Mouse (Mus musculus) CD4-positive helper T cell, adult 2 months (primary cell): ENCODE data around the gene Trim33.

Experiments used
- DNase-seq: peaks from one replicate; pipeline ENCODE4 v3.0.0-alpha.2; 2012; ENCODE audit warnings: low read depth, missing footprints, low spot score

Gene Trim33

DNA sequence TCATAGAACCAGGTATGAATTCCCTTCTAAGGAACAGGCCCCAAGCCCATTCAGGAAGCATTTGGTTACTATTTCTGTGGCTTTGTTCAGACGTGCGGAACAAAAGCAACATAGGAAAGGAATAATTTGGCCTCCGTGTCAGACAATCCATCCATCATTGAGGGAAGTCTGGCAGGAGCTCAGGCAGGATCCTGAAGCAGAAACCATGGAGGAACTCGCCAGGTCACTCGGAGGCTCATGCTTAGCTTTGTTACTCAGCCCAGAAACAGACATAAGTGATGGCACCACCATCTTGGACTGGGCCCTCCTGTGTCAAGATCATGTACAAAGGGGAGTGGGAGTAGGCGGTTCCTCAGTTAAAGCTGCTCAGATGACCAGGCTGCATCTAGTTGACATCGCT, 82.1 kb downstream of the Trim33 start:
- DNase-seq = no peak

DNA sequence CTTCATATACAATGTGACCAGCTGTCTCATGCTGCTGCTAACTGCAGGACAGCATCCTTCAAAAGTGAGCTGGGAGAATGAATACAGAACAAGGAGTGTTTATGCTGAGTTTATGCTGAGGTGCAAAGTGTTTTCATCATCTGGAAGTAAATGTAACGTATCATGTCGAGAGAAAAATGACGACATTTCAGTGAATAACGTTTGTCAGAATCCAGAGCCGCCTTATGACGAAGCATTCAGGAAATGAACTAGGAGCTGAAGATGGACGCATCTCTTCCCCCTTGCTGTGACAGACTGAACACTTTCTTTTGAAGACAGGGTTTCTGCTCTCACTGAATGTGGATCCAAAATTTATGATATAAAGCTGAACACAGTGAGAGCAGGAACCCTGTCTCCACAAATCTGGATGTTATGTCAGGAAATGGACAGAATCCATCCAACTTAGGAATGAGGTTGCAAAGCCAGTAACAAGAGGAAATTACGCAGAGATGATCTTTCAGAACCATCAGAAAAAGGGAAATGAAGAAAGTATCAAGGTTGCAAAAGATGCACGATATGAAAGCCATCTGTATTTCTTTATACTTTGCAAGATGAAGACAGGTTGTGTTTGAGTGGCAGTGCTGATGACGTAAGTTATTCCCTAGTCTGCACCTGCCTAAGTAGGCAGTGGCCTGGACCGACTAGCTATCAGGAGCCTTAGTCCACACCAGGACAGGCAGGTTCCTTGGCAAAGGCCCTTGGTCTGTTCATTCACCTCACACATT, 85.3 kb downstream of the Trim33 start:
- DNase-seq = no peak

DNA sequence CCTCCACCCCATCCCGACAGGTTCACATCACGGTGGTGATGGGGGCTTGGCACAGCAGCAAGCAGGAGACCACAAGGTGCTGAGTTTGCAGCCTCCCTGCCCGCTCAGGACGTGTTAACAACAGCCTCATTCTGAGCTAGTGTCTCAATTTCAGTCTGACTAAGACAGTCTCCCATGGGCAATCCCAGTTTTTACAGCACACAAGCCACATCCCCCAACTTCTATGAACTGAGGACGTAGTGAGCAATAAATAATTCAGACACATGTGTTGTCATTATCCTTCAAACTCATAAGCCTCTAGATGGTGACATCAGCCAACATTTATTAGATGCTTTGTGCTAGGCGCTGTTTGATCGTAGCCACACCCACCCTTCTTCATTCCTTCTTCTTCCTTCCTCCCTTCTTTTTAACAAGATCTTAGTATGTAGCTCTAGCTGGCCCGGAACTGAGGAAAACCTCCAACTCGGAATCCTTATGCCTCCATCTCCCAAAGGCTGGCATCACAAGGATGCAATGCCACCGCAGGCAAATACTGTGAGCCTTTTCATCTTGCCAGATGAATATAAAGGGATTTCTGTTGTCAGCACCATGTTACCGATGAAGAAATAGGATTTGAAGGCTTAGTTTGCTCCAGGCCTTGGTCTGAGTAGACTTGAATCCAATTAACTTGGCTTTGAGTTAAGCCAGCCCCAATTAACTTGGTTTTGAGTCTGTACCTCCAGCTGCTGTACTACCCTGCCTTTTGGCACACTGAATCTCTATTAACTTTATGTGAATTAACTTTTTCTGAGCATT, 88.3 kb downstream of the Trim33 start:
- DNase-seq = no peak

DNA sequence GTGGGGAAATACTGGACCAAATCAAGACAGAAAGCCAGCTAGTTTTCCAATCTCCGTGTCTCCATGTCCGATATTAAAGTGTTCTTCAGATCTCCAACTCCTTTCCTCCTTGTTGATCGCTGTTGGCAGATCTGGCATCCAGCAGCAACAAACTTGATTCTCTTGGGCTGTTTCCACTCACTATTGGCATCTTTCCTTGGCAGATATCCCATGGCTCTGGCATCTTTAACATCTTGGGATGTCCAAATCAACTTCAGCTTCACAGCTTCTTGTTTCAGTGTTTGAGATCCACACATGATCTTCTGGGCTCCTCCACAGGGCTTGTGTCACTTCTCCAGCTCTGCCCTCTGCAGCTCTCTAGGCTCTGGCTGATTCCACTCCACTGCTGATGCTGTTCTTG, 89.6 kb downstream of the Trim33 start:
- DNase-seq = no peak

DNA sequence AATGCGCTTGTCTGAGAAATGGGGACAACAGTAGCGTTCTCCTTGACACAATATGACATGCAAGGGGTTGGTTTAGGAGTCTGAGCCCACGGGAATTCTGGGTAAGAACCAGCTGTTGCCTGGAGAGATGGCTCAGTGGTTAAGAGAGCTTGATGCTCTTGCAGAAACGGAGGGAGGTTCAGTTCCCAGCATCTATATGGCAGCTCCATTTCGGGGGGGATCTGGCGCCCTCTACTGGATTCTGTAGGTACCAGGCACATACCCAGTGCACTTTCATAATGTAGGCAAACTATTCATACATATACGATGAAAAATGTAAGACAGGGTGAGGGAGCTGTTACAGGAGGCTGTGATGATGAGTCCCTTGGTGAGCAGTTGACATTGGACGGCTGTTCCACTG, 94.9 kb downstream of the Trim33 start:
- peak; percentile 72 for DNase-seq

DNA sequence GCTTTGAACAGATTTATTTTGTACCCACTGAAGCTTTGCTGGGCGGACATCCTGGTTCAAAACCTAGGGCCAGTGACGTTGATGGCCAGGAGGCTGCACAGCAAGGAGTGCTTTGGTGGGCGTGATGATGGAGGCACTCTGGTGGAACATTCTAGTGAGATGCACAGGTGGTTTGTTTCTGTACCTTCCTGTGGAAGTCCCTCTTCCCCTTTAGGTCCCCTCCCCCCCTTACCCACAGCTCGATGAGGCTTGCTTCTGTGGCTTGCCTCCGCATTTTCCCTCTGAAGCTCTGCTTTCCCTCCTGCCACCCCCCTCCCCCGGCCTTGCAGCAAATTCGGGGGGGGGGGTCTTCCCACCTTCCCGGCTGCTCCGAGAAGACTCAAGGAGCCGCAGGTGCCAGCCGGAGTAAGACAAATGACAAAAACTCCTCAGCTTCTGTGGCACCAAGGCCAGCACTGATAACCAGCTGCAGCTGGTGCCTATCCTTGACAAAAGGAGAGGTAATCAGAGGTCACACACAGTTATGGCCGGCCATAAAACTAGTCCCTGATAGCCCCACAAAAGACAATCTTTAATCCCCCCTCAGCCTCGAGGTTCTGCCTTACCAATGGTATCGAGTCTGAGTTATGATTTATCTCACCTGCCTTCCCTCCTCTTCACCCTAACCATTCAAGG, 96.2 kb downstream of the Trim33 start:
- peak; percentile 44 for DNase-seq

DNA sequence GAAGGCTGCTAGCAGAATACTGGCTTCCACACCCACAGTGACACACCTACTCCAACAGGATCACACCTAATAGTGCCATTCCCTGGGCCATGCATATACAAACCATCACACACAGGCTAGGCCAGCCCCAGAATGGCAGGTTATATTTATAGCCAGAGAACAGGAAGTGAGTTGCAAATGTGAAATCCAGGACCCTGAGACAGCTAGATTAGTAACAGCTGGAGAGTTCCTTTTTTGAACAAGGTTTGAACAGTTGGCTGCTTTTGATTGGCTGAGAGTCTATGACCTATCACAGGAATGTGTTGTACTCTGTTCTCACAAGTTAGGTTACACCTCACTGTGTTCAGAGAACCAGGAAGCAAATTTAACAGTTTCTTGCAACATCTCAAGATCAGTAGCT, 98.9 kb downstream of the Trim33 start:
- DNase-seq = peak; percentile 67

DNA sequence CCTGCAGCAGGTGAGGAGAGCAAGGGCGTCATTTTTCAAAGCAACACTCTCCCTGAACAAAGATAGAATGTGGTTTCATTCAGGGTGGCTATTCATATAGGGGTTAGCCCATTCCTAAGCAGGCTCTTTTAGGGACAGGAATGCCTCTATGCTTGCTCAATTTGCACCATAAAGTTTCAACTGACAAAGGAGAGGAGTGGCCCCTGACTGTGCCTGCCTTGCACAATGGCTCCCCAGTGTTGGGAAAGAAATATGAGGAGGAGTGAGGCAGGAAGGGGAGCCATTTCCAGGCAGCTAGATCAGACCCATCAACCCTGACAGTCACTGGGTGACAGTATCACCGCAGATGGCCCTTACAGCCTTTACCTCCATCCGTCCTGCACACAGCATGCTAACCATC, 100.3 kb downstream of the Trim33 start:
- no peak for DNase-seq

DNA sequence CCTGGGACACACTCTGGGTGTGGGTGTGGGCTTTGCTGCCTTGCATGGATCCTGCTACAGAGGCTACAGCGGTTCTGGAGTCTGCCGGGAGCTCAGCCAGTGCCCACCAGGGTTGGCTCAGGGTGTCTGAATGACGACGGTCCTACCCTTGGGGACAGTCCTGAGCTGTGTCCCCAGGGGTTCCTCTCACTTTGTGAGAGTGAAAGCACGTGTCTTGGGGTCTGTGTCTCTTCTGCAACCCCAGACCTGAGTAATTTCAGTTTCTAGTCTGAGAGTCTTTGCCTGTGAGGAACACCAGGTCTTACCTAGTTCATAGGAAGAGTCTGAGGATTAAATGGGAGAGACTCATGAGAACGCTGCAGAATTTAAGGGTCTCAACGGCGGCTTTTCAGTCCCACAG, 101.7 kb downstream of the Trim33 start:
- DNase-seq = no peak

DNA sequence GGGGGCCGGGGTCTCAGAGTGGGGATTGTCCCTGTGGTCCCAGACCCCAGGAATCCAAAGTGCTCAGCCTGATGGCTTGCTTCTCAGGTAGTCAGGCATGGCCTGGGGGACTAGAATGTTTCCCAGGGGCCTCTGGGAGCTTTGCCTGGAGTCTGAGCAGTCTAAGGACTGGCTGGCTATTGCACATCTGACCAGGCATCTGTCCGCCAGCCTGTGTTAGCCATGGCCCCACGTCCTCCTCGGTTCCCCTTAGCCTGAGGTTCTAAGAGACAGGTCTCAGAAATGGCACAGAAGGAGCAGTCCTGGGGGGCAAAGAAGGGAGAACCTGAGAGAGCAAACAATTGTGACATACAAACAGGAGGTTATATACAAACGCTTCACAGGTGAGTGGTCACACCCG, 102.3 kb downstream of the Trim33 start:
- no peak for DNase-seq

DNA sequence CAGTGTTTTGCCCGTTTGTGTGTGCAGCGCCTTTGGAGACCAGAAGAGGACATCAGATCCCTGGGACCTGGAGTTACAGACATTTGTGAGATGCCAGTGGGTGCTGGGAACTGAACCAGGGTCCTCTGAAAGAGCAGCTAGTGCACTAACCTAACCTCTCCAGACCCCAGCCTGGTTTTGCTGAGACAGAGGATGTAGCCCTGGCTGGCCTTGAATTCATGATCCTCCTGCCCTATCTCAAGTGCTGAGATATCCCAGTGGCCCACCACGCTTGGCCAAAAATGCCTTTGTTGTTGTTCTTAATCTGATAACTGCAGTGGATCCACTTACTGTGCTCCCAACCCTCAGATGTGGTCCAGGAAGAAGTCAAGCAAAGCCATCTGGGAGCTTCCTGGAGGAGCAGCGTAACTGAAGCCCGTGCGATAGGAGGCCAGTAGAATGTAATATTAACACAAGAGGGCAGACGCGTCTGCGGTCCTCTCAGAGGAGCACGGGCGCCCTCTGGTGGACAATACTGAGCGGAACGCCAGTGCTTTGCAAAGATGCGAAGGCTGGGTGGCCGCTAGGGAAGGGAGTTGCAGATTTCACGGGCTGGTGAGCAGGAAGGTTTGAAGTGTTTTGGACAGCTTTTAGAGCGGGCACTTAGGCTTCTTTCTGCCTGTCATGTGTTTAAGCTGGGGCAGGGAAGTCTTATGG, 103.9 kb downstream of the Trim33 start:
- DNase-seq = peak; percentile 90

DNA sequence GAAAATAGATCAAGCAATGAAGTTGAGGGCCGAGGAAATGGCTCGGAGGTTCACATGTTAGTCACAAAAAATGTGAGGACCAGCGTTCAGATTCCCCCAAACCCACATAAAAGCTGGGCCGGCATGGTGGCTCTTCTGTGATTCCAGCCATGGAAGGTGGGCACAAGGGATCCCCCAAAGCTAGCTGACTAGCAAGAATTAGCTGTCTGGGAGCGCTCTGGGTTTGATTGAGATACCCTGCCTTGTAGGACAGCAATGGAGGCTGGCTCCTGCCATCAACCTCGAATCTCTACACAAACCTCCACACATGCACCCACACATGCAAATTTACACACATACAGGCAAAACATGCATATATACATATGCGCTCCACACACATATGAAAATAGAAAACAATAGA, 105.4 kb downstream of the Trim33 start:
- DNase-seq = no peak

DNA sequence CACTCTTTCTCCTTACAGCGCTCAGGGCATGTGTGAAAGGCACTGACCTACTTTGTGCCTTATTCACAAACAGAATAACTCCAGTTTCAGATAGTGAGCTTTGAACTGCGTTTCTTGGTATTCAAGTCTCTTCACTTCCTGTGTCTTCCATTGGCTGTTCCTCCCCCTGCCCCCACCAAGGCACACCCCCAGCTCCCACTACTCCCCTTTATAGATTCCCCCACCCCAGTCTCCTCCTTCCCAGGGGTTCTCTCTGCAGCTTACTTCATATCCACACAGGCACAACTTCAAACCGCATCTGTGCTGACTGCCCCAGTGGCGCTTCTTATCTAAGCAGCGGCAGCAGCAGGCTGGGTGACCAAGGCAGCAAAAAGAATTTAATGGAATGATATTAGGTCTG, 105.9 kb downstream of the Trim33 start:
- peak; percentile 78 for DNase-seq

DNA sequence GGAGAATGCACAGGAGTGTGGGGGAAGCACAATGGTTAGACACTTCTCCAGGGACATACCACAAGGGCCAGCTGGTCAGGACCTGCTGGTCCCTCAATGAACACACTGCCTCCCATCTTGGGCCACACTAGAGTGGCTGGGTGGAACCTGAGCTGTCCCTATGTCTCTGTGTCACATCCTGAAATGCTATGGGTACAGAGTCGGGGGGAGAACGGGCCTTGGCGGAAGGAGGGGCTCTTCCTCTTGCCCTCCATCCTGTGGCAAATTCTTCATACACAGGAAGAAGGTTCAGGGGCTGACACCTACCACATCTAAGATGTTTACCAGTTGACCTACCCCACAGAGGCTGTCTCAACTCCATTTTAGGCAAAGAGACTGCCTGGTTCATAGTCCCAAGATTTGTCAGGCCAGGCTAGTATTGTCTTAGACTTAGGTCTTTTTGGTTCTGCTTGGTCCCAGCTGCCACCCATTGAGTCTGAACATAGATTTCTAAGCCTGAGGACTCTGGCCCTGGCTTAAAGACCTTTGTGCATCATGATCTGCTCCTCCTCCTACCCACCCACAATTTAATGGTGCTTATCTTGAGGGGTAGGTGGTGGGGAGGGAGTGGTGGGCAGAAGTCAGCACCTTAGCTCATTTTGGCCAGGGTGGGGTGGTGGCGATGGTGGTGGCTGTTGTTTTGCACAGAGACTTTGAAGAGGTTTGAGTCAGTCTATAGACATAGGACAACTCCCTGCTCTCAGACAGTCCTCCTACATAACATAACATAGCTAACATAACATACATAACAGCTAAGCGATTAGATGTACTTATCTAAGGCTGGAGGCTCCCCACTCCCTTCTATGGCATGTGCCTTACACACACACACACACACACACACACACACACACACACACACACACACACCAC, 106.5 kb downstream of the Trim33 start:
- peak; percentile 85 for DNase-seq

DNA sequence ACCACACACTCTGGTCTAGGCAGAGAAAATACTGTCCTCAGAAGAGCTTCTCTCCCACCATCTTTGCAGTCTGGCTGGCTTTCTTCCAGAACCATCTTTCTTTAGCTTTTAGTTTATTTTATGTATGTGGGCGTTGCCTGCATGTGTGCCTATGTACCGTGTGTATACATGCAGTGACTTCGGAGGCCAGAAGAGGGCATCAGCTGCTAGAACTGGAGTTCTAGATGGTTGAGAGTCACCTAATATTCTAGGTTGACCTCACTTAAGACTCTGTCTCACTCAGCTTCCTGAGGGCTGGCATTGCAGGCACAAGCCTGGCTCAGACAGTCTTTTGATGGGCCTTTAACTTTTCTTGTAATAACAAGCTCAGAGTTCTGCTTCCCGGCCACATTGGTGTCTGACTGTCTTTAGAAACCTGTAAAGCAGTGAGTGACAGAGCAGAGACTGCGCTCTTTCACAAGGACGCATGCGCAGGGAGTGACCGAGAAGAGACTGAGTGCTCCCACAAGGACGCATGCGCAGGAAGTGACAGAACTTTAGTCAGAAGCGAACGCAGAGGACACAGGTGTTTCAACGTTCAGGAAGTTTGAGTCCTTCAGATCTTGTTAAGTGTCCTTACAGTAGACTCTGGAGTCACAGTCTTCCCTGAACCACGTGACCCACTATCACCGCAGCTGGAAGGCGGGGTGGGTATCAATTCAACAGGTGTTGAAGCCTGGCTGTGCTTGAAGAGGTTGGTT, 107.4 kb downstream of the Trim33 start:
- peak; percentile 96 for DNase-seq

DNA sequence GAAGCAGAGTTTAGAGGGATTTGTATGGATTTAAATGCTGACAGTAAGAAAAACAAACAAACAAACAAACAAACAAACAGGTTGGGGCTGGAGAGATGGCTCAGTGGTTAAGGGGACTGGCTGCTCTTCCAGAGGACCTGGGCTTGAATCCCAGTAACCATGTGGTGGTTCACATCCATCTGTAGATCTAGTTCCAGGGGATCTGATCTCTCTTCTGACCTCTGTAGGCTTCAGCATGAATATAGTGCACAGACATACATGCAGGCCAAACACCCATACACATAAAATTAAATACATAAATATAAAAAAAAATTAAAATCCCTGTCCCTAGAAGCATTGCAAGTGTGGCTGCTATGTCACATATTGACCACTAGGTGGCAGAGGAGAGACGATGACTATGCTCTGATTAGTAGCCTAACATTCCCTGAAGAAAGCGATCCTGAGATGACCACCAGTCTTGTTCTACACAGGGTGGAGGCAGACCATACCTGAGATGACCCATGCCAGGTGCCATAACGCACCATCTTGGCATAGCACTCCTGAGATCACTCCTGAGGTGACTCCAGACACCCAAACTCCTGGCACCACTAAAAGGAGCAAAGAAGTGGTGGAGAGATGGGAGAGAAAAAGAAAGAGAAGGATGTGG, 113.6 kb downstream of the Trim33 start:
- DNase-seq = peak; percentile 46

DNA sequence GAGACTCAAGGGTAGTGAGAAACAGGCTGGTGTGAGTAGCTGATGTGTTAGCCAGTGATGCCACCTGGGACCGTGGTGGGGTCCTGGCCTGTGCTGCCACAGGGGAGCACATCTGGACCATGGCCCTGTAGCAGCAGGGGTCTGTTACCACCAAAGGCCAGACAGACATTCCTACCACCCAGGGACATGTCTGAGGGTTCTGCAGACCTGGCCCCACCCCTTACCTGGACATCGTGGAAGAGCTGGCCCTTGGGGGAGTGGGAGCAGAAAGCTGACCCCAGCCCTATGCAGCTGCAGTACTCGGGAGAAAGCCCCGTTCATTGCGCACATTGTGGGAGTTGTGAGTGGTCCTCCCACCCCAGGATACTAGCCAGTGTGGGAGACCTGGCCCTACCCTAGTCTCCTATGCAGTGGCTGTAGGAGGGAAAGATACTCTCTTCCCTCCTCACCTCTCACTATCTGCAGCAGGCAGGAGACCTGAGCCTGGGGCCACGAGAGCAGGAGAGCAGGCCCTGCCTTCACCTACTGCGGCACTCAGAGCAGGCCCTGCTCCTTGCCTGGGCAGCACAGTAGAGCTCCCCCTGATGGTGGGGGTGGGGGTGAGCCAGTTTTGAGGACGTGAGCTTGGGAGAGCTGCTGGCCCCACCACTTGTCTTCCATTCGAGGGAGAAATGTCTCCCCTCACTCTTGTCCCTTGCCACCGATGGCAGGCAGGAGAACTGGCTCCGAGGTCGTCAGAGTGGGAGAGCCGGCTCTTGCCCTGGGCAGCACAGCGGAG, 114.4 kb downstream of the Trim33 start:
- no peak for DNase-seq

DNA sequence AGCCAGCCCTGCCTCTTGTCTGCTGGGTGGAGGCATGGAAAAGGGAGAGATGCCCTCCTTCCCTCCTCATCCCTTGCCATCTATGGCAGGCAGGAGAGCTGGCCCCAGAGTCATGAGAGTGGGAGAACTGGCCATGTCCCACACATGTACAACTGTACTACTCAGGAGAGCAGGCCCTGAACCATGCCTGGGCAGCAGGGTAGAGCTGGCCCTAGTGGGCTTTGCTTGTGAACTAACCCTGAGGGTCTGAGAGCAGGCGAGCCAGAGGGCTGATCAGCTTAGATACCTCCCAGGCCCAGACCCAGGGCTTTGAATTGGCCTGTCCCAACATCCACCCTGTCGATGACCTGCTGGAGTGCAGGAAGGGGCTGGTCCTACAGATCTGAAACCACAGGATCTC, 115.0 kb downstream of the Trim33 start:
- DNase-seq = no peak

DNA sequence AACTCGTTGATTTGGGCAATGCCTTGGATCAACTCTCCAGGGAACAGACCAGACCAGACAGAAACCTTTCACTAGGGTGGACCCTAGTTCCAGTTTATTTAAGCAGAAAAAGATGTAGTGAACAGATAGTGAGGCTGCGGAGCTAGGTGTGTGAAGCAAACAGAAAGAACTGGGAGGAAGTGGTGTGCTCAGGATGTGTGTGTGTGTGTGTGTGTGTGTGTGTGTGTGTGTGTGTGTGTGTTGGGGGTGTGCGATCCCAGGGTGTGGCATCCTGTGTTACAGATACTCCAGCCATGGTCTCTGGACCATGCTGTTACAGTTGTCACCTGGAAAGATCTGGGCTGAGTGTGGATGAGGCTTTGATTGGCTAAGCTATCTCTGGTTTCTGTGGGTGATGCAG, 118.4 kb downstream of the Trim33 start:
- DNase-seq = peak; percentile 73
